Mouse (Mus musculus): Measurements from ENCODE around the gene Ubap2. TPM values are rescaled to one million over a fixed set of nuclear protein-coding genes. Genes with fewer than 3 reads are reported as not detected.

Gene Ubap2
- polyA plus RNA-seq (2015; fragmentation: Nextera tagmentation; extraction: Ambion mirVana): 41.0 and 44.3 TPM in 2 replicates

DNA sequence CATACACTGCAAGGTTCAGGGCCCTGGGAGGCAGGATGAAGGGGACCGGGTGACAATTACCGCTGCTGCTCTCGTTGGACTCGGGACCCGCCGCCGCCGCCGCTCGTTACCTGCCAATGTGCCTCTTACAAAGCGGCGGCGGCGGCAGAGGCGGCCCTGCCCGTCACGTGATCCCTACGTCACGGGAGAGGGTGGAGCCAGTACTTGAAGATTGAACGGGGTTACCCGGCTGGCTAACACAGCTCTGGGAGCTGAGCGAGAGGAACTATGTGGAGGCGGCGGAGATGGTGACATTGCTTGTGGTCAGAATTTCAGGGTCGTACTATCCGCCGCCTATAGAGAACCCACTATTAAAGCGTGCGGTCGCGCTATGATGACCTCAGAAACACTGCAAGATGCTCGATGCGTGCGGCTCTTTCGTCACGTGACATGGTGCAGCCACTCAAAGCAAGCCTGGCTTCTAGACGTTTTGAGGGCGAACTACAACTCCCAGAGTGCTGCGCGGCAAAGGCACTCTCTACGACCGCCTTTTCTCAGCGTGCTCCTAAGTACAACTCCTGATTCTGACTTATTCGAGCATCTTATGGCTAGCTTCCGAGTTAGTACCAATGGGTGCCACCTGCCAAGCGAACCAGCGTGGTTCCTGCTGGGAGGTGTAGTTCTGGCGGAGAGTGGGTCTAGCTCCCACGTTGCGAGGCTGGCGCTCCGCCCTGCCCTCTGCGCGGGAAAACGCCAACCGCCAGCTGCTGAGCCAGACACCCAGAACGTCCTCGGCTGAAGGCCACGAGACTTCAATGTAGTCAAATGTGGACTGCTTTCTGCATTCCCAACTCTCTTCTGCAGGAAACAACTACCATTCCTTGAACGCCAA lies at the start of gene Ubap2:
Gene Ubap2, minus strand, starts transcription at position 165 of the 871 bp plus-strand sequence.
- H3K27ac ChIP-seq (ENCODE audit: low read length): peak within 1 kb of the TSS; percentile 87
- peak; percentile 98 for ATAC-seq
- H3K27me3 ChIP-seq (replicated peaks; ENCODE audit: control insufficient read depth, insufficient read depth, low read length): no peaks in the 10 kb centered on the region
- peak within 1 kb of the TSS; percentile 70 for H3K4me2 ChIP-seq (ENCODE audit: low read depth, low read length)
- H3K9ac ChIP-seq (ENCODE audit: low read depth, low read length): peak within 1 kb of the TSS; percentile 91
- H3K4me3 ChIP-seq (ENCODE audit: low read length): peak within 1 kb of the TSS; percentile 81
- under 1% methylated on average over 60 of the region's 60 CpGs for WGBS
- H3K9me3 ChIP-seq (ENCODE audit: control insufficient read depth, low read length): no peaks in the 10 kb centered on the region
- H3K4me1 ChIP-seq (ENCODE audit: control insufficient read depth, insufficient read depth, low read length): peaks cover 21% of the 10 kb centered on the region
- peaks cover 2% of the 10 kb centered on the region; the same call in 1 of the 2 replicates for H3K36me3 ChIP-seq (ENCODE audit: control insufficient read depth, insufficient read depth, low read length)

DNA sequence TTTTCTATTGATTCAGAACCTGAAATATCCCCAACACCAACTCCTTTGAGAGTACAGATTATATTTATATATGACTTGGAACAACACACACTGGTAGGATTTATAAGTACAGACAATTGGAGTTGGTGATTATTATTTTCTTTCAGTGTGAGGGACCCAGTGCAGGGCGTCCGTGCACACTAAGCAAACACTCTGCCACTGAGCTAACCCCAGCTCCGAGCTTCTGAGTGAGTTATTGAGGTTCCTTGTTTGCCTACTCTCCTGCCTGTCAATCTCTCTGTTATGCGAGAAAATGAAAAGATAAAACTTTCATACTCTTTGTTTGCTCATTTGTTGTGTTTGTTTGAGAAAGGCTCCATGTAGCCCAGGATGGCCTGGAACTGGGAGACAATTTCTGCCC lies 46.0 kb upstream of the Ubap2 start:
- no peak for ATAC-seq
- 51% methylated on average over 4 of the region's 4 CpGs for WGBS
- Histone ChIP-seq H3K36me3 (ENCODE audit: control insufficient read depth, insufficient read depth, low read length) (no peaks in the 10 kb centered on the region), H3K9me3 (ENCODE audit: control insufficient read depth, low read length) (no peaks in the 10 kb centered on the region), H3K9ac (ENCODE audit: low read depth, low read length) (no peak overlapping the region), H3K4me1 (ENCODE audit: control insufficient read depth, insufficient read depth, low read length) (no peaks in the 10 kb centered on the region), H3K27ac (ENCODE audit: low read length) (no peak overlapping the region), H3K4me3 (ENCODE audit: low read length) (no peak overlapping the region), H3K4me2 (ENCODE audit: low read depth, low read length) (no peak overlapping the region), H3K27me3 (replicated peaks; ENCODE audit: control insufficient read depth, insufficient read depth, low read length) (no peaks in the 10 kb centered on the region)

DNA sequence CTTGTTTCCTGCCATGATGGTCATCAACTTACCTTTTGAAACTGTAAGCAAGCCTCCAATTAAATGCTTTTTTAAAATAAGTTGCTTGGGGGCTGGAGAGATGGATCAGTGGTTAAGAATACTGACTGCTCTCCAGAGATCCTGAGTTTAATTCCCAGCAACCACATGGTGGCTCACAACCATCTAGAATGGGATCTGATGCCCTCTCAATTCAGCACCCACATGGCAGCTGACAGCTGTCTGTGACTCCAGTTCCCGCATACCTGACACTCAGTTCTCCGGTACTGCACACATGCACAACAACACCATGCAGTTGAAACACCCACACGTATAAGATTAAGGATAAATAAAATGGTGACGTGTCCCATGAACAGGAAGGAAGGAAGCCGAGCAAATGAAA lies 43.3 kb upstream of the Ubap2 start:
- no peaks in the 10 kb centered on the region for H3K36me3 ChIP-seq (ENCODE audit: control insufficient read depth, insufficient read depth, low read length)
- whole genome bisulfite sequencing: 80% methylated on average over 5 of the region's 5 CpGs

DNA sequence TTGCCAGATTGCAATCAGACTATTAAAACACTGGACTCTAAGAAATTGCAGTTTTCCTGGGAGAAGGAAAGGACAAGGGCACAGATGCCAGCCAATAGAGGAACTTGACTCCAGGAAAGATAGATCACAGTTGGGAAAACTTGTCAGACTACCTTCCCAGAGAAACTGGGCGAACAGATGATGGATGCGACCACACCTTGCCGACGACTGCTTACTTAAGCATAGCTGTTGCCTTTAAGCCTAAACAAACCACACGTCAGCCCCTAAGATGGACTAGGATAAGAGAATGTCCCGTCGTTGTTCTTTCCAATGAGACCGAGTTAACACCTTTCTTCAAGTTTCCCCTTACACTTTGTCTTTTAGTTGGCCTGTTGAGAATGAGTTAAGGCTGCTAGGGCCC lies 40.2 kb upstream of the Ubap2 start:
- H3K4me3 ChIP-seq (ENCODE audit: low read length): peak overlapping the region; percentile 100
- H3K27ac ChIP-seq (ENCODE audit: low read length): peak overlapping the region; percentile 99
- peaks cover 8% of the 10 kb centered on the region; the same call in 1 of the 2 replicates for H3K36me3 ChIP-seq (ENCODE audit: control insufficient read depth, insufficient read depth, low read length)
- WGBS: 23% methylated on average over 8 of the region's 8 CpGs
- peak overlapping the region; percentile 99 for H3K9ac ChIP-seq (ENCODE audit: low read depth, low read length)
- H3K27me3 ChIP-seq (replicated peaks; ENCODE audit: control insufficient read depth, insufficient read depth, low read length): no peaks in the 10 kb centered on the region
- peaks cover 17% of the 10 kb centered on the region for H3K4me1 ChIP-seq (ENCODE audit: control insufficient read depth, insufficient read depth, low read length)
- peak overlapping the region; percentile 76 for H3K4me2 ChIP-seq (ENCODE audit: low read depth, low read length)
- peak; percentile 20 for ATAC-seq
- H3K9me3 ChIP-seq (ENCODE audit: control insufficient read depth, low read length): no peaks in the 10 kb centered on the region

More for the DNA sequence above, 43.3 kb upstream of the Ubap2 start:
- no peak overlapping the region for H3K4me3 ChIP-seq (ENCODE audit: low read length)
- no peak overlapping the region for H3K9ac ChIP-seq (ENCODE audit: low read depth, low read length)
- no peak overlapping the region for H3K27ac ChIP-seq (ENCODE audit: low read length)
- H3K4me2 ChIP-seq (ENCODE audit: low read depth, low read length): no peak overlapping the region
- ATAC-seq: no peak
- peaks cover 6% of the 10 kb centered on the region for H3K4me1 ChIP-seq (ENCODE audit: control insufficient read depth, insufficient read depth, low read length)
- no peaks in the 10 kb centered on the region for H3K27me3 ChIP-seq (replicated peaks; ENCODE audit: control insufficient read depth, insufficient read depth, low read length)
- no peaks in the 10 kb centered on the region for H3K9me3 ChIP-seq (ENCODE audit: control insufficient read depth, low read length)

DNA sequence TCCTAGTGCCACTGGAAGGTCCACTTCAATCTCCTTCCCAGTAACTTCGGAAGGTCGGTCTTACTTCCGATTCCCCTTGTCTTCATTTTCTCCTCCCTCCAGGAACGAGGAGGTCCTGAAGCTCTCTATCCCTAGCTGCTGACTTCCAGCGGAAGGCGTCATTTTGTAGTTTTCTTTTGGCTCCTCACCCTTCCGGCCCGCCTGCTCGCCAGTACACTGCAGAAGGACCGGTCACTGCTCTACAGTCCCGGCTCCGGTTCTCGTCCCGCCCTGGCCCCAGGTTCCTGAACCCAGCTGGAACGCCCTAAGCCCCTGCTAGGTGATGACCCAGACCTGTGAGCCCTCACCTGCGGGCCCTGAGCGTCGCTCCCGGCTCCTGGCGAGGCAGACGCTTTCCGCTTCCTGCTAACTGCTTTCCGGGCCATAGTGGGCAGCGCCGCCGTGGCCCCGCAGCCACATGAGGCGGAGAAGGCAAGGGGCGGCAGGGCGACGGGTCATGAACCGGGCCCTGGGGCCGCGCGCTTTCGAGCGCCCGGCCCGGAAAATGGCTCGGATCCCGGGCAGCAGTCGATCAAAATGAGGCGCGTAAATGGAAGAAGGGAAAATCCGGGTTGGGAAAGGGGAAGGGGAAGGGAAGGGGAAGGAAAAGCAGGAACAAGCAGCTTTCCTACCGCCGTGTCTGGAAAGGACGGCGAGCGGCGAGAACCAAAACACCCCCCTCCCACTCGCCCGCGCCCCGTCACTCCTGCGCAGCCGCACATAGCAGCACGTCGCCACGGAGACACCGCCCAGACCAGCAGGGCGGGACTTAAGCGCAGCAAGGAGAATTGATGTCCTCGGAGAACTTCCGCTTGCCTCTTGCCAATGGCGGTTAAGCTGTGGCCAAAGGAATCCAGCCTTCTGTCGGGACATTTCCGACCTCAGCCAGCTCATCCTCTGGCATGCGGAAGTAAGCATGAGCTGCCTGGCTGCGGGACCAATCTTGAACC lies 39.5 kb upstream of the Ubap2 start, which contains the start of gene Dcaf12:
Gene Dcaf12, minus strand, starts transcription at position 749 of the 989 bp plus-strand sequence.
- peak within 1 kb of the TSS; percentile 100 for H3K4me3 ChIP-seq (ENCODE audit: low read length)
- peaks cover 8% of the 10 kb centered on the region; the same call in 1 of the 2 replicates for H3K36me3 ChIP-seq (ENCODE audit: control insufficient read depth, insufficient read depth, low read length)
- WGBS: under 1% methylated on average over 70 of the region's 70 CpGs
- peaks cover 17% of the 10 kb centered on the region for H3K4me1 ChIP-seq (ENCODE audit: control insufficient read depth, insufficient read depth, low read length)
- no peaks in the 10 kb centered on the region for H3K9me3 ChIP-seq (ENCODE audit: control insufficient read depth, low read length)
- H3K27ac ChIP-seq (ENCODE audit: low read length): peak within 1 kb of the TSS; percentile 99
- ATAC-seq: peak; percentile 97
- H3K4me2 ChIP-seq (ENCODE audit: low read depth, low read length): peak within 1 kb of the TSS; percentile 77
- no peaks in the 10 kb centered on the region for H3K27me3 ChIP-seq (replicated peaks; ENCODE audit: control insufficient read depth, insufficient read depth, low read length)
- H3K9ac ChIP-seq (ENCODE audit: low read depth, low read length): peak within 1 kb of the TSS; percentile 99

DNA sequence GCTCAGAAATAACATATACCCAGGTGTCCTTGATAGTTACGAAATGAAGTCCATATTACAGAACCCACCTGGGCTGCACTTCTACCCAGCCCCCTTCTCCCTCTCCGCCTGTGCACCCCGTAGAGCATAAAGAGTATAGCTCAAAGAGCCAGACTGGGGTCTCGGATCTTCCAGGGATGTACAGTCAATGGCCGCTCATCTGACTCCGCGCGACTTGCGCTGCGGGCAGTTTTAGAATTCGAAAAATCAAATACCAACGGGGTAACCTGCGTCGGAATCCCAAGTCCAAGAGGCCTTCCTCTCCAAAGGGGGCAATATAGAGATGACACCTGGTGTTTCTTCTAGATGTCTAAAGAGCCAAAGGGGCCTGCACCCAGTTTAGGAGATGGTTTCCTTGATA lies 38.8 kb upstream of the Ubap2 start:
- Histone ChIP-seq H3K4me1 (ENCODE audit: control insufficient read depth, insufficient read depth, low read length) (peaks cover 17% of the 10 kb centered on the region), H3K9ac (ENCODE audit: low read depth, low read length) (peak overlapping the region; percentile 99), H3K27ac (ENCODE audit: low read length) (peak overlapping the region; percentile 99), H3K27me3 (replicated peaks; ENCODE audit: control insufficient read depth, insufficient read depth, low read length) (no peaks in the 10 kb centered on the region), H3K9me3 (ENCODE audit: control insufficient read depth, low read length) (no peaks in the 10 kb centered on the region), H3K36me3 (ENCODE audit: control insufficient read depth, insufficient read depth, low read length) (peaks cover 8% of the 10 kb centered on the region; the same call in 1 of the 2 replicates), H3K4me3 (ENCODE audit: low read length) (peak overlapping the region; percentile 100), H3K4me2 (ENCODE audit: low read depth, low read length) (peak overlapping the region; percentile 77)
- 9% methylated on average over 14 of the region's 14 CpGs for whole genome bisulfite sequencing
- no peak; the same call in 1 of the 2 replicates for ATAC-seq

DNA sequence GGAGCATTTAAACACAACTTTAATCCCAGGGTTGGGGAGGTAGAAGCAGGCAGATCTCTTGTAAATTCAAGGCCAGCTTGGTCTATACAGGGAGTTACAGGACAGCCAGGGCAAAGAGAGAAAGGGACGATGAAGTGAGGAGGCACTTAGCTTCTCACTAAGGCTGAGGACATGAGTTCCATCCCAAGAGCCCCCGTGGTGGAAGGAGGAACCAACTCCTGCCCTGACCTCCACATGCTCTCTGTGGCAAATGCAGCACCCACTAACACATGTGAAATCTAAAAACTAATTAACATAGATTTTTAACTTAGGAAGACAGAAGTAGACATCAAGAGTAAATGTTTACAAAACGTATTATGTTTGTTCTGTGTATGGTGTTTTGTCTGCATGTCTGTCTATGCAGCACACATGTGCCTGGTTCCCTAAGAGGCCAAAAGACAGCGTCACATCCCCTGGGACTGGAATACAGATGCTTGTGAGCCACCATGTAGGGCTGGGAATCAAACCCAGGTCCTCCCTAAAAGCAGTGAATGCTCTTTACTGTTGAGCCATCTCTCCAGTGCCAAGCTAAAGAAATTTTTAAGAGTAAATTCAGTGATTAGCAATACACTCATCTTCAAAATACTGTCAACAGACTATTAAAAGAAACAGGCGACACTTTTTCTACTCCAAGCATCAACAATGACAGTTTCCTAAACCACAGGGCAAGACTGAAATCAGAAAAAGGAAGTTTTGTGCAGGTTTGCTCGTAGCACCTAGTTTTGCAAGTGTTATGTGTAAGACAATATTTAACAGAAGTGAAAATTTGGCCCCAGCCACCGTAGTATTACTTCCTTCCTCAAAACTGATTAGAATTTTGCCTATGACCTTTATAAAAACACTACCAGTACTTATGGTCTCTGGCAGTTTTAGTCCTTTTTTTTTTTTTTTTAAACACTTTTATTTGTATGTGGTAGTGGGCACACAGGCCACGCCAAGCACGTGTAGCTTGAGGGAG lies 35.9 kb upstream of the Ubap2 start:
- Histone ChIP-seq H3K9ac (ENCODE audit: low read depth, low read length) (no peak overlapping the region), H3K27me3 (replicated peaks; ENCODE audit: control insufficient read depth, insufficient read depth, low read length) (no peaks in the 10 kb centered on the region), H3K4me1 (ENCODE audit: control insufficient read depth, insufficient read depth, low read length) (peaks cover 17% of the 10 kb centered on the region), H3K4me2 (ENCODE audit: low read depth, low read length) (no peak overlapping the region), H3K27ac (ENCODE audit: low read length) (no peak overlapping the region; the same call in 1 of the 2 replicates), H3K36me3 (ENCODE audit: control insufficient read depth, insufficient read depth, low read length) (peaks cover 8% of the 10 kb centered on the region; the same call in 1 of the 2 replicates), H3K4me3 (ENCODE audit: low read length) (no peak overlapping the region), H3K9me3 (ENCODE audit: control insufficient read depth, low read length) (no peaks in the 10 kb centered on the region)
- no peak for ATAC-seq
- WGBS: 86% methylated on average over 9 of the region's 9 CpGs

DNA sequence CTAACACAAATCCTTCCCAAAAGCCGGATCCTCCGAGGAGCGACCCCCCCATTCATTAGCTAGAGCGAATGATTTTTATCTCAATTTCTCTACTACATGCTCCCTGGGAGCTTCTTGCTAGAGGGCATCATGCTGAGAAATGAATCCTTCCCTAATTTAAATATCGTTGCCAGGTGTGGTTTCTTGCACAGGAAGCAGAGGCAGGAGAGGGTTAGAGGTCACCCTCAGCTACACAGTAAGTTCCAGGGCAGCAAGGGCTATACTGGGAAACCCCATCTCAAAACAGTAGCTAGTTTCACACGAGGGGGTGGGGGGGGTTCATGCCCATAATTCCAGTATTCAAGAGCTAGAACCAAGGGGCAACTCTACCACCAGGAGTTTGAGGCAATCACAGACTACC lies 32.5 kb upstream of the Ubap2 start:
- H3K9me3 ChIP-seq (ENCODE audit: control insufficient read depth, low read length): no peaks in the 10 kb centered on the region
- H3K4me2 ChIP-seq (ENCODE audit: low read depth, low read length): no peak overlapping the region
- H3K36me3 ChIP-seq (ENCODE audit: control insufficient read depth, insufficient read depth, low read length): peaks cover 8% of the 10 kb centered on the region; the same call in 1 of the 2 replicates
- ATAC-seq: no peak
- 83% methylated on average over 6 of the region's 6 CpGs for WGBS
- H3K4me1 ChIP-seq (ENCODE audit: control insufficient read depth, insufficient read depth, low read length): peaks cover 3% of the 10 kb centered on the region; the same call in 1 of the 2 replicates
- no peak overlapping the region for H3K9ac ChIP-seq (ENCODE audit: low read depth, low read length)
- no peak overlapping the region for H3K4me3 ChIP-seq (ENCODE audit: low read length)
- no peaks in the 10 kb centered on the region for H3K27me3 ChIP-seq (replicated peaks; ENCODE audit: control insufficient read depth, insufficient read depth, low read length)
- no peak overlapping the region for H3K27ac ChIP-seq (ENCODE audit: low read length)

All from intestine, embryonic 16.5 days (tissue).